Mouse (Mus musculus) right cerebral cortex, adult 2 months (tissue): Measurements from ENCODE around the gene Tns4.

ENCODE experiments used
- DNase-seq, 2 experiments: peaks; one replicate each; pipeline ENCODE4 v3.0.0; 2021 to 2022; ENCODE audit warnings: low spot score in 2 of 2

Tns4 gene

GRCm38 (mm10) chr11:99047120-99047519, 42.0 kb downstream of the Tns4 start:
- DNase-seq = no peak

DNA sequence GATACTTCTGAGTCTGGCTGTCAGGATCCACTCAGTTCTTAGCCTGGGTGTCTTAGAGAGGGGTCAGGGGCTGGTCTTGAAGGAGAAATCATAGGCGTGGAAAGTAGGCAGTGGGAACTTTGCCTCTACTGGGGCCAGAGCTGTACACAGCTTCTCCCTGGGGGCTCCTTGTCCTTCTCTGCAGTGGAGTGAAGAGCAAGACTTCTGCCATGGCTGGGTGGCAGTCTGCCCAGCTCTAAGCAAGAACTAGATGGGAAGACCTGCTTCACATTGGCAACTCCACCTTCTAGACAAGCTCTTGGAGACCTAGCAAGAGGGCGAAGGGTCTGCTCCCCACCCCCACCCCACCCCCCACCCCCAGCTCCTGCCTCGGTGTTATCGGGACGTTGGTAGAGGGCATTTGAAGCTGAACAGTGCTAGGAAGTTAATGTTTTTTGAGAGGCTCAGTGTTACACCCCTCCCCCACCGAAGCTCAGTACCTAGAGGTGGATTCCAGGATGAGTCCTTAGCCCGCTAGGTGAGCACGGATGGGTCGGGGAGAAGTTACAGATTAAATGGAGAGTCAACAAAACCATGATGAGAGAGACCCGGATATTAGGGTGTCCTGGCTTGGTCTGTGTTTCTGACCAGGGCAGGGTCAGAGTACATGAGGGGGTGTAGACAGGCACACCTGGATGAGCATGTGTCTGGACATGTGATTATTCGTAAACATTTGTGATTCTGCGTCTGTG, 43.8 kb downstream of the Tns4 start:
- DNase-seq = no peak

- no peak for DNase-seq
Measured at GRCm38 (mm10) chr11:99044306-99044705, 44.8 kb downstream of the Tns4 start.

DNA sequence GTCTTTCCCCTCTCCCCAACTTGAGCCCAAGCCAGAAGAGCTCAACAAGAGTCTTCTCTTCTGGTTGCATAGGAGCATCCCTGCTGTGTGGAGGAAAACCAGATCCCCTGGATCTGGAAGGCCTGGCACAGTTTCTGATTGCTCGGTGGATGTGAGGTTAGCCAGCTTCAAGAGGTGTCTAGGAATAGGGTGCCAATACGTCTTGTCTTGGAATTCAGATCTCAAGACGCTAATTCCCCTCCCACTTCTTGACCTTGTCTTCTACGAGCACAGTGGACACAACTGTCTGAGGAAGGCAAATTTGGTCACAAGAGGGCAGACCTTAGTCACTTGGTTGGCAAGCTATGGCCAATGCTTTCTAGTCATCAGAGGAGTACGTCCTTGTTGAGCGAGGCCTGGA, 45.5 kb downstream of the Tns4 start:
- DNase-seq = no peak

- no peak for DNase-seq
Measured at GRCm38 (mm10) chr11:99042834-99043431, 46.2 kb downstream of the Tns4 start.

- DNase-seq = no peak
Measured at GRCm38 (mm10) chr11:99041841-99042780, 47.0 kb downstream of the Tns4 start.

- peak in 1 of 2 experiments; percentile 38 for DNase-seq
Measured at GRCm38 (mm10) chr11:99041051-99041729, 47.9 kb downstream of the Tns4 start, which contains the start of gene Igfbp4. TSS of gene Igfbp4 (plus strand) at chr11:99041244.

- DNase-seq = peak in 1 of 2 experiments; percentile 40
Measured at GRCm38 (mm10) chr11:99040346-99040974, 48.6 kb downstream of the Tns4 start.

GRCm38 (mm10) chr11:99039782-99040181, 49.3 kb downstream of the Tns4 start:
- DNase-seq = peak; percentile 85 to 87

GRCm38 (mm10) chr11:99036254-99036653, 52.9 kb downstream of the Tns4 start:
- DNase-seq = no peak

DNA sequence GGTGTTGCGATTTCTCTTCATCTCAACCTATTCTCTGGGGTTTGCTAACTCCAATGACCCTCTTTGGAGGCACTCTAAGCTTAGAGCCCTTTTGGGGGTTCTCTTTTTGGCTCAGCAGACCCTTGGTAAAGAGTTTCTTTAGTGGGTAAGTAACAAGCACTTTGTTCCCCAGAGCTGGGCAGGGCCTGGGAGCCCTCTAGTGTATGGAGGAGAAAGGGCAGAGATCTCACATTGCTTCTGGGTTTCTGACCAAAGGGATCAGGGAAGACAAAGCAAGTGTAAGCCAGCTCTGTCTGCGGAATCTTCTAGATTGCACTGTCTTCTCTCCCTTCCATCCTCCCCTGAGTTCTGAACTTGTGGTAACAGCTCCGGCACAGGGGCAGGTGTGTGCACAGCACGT, 53.8 kb downstream of the Tns4 start:
- DNase-seq = no peak

DNA sequence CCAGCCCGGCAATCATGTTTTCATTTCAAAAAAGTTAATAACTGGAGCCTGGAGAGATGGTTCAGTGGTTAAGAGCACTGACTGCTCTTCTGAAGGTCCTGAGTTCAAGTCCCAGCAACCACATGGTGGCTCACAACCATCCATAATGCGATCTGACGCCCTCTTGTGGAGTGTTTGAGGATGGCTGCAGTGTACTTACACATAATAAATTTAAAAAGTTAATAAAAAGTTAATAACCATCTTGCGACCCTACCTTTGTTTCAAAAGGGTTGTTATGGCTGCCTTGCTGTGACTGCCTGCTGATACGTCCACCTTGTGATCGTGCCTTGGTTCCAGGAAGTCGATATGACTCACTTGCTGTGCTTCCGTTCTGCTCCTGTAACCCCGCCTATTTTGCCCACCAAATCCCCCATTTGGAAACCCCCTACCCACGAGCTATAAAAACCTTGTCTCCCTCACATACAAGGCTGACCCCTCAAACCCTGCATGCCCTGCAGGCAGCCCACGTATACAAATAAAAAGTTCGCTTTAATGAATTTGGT, 62.1 kb downstream of the Tns4 start:
- no peak for DNase-seq

DNA sequence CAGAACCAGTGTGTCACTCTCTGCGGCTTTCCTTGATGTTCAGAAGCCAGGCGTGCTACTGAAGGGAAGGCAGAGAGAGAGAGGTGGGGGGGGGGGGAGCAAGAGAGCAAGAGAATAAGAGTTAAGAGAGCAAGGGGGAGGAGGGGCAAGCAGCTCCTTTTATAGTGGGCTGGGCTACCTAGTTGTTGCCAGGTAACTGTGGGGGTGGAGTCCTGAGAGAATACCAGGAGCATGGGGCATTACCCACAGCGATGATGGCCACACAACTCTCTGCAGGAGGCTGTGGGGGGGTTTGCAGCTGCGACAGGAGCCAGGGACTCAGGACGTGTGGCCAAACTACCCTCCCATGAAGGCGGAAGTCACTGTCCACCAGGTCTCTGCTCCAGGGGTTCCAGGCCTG, 63.2 kb downstream of the Tns4 start:
- DNase-seq = no peak

GRCm38 (mm10) chr11:99024468-99025134, 64.5 kb downstream of the Tns4 start:
- DNase-seq = no peak

- peak; percentile 99 for DNase-seq
Measured at GRCm38 (mm10) chr11:99023500-99024467, 65.3 kb downstream of the Tns4 start, which contains the start of gene Top2a. TSS of gene Top2a (minus strand) at chr11:99024189.

DNA sequence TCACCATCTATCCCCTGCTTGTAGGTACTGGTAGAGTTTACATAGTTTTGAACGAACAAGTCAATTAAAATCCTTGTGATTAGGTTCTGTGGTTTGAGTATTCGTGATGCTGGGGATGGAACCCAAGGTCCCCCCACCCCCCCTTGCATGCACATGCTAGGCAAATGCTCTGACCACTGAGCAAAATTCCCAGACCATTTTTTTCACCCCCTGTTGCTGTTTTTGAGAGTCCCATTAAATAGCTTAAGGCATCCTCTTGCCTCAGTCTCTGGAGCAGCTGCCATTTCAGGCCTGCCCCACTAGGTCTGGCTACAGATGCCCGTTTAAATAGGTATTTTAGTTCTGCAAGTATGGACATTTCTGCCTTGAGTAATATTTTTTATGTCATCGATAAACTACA, 66.0 kb downstream of the Tns4 start:
- no peak for DNase-seq

DNA sequence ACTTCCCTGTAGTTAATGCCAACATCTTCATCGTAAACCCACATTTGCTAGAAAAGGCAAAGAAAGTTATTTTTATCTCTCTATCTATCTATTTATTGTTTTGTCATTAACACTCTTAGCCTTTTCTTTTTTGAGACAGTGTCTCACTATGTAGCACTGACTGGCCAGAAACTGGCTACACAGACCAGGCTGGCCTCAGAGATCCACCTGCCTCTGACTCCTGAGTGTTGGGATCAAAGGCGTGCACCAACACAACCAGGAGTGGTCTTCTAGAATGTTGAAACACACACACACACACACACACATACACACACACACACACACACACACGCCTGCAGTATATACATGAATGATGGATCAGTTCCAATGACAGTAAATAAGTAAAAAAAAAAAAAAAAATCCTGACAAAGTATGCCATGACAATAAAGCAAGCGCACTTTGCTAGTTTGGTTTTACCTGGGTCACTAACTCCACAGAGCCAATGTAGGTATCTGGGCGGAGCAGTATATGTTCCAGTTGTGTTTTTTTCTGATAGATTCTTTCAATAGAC, 66.6 kb downstream of the Tns4 start:
- no peak for DNase-seq

- DNase-seq = no peak
Measured at GRCm38 (mm10) chr11:99019844-99020243, 69.3 kb downstream of the Tns4 start.
